Mouse (Mus musculus) CD4-positive naive resting alpha-beta T cell, adult 57 days (primary cell): ENCODE results near the gene Creb3. TPM values are rescaled to one million over a fixed set of nuclear protein-coding genes. Genes with fewer than 3 reads are reported as not detected.

ENCODE experiments used
- total RNA-seq: library from RNA; stranded (reverse); gene quantifications from one replicate; pipeline ENCODE4 v1.2.4, GENCODE M21; 2023

The Creb3 gene
- 72.7 TPM for total RNA-seq

DNA sequence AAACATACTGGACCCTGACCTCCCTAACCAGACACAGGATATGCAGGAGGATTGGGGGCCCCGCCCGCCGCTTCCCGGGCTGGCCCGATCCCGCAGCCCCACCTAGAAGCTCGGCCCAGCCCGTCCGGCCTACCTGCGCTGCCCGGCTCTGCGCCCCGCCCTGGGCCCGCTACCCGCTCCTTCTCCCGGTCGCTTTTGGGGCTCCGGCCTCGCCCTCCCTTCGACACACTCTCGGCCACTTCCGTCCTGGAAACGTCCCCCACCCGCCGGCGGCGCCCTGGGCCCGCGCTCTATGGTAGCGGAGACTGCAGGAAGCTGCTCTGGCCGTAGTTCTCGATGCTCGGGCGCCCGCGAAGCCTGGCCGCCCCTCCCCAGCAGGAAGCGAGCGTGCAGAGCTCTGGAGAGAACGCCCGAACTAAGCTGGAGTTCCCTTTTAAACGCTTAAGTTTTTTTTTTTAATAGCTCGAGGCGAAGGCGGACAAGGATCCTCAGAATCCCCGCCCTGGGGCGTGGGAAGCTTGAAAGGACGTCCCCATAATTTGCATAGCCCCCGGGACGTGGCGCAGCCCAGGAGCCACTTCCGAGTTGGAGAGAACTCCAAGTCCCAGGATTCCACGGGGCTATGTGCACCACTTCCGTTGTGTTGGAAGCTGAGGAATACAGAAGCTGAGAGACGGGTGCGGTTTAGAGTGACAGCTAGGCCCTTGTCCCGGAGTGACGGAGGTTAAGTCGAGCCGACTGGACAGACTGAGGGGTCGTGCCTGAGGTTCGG is at the start of gene Creb3, which contains the start of gene Tln1:
Gene Creb3, plus strand, starts transcription at position 336 of the 772 bp plus-strand sequence.
Gene Tln1, minus strand, starts transcription at position 695 of the 772 bp plus-strand sequence.

DNA sequence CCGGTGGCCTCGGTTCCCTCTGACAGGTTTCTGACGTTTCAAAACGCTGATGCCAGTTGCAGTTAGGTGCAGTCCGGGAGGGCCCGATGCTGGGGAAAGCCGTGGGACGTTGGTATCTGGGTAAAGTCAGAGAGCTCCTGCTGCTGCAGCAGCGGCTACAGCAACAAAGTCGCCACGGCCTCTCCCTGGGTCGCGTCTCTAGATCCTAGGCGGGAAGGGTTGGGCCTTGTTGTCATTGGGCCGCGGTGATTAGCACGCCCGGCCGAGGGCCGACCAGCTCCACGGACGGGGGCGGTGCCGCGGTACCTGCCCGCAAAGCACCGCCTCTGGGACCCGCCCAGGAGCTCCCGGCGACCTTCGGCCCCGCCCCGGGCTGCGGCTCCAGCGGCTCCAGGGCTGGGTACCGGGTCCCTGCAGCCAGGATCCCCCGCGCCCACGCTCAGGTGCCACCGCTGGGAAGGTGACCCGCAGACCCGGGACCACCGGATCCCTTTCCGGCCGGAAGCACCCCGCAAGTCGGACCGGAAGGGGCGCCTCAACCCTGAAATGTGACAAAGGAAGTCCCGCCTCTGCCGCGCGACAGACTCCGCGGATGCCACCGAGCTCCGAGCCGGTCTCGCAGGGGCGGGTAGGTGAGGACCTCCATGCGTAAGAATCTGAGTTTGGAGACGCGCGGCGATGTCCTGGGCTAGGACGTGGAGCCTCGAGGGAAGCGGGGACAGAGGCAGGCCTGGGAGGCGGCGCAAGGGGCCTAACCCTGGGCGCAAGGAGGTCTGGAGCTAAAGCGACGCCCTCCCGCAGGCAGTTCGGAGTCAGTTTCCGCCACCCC is 16.5 kb downstream of the Creb3 start, which contains the start of the genes Rgp1 and Gba2:
Gene Rgp1, plus strand, starts transcription at position 340 of the 829 bp plus-strand sequence.
Gene Gba2, minus strand, starts transcription at position 498 of the 829 bp plus-strand sequence.

DNA sequence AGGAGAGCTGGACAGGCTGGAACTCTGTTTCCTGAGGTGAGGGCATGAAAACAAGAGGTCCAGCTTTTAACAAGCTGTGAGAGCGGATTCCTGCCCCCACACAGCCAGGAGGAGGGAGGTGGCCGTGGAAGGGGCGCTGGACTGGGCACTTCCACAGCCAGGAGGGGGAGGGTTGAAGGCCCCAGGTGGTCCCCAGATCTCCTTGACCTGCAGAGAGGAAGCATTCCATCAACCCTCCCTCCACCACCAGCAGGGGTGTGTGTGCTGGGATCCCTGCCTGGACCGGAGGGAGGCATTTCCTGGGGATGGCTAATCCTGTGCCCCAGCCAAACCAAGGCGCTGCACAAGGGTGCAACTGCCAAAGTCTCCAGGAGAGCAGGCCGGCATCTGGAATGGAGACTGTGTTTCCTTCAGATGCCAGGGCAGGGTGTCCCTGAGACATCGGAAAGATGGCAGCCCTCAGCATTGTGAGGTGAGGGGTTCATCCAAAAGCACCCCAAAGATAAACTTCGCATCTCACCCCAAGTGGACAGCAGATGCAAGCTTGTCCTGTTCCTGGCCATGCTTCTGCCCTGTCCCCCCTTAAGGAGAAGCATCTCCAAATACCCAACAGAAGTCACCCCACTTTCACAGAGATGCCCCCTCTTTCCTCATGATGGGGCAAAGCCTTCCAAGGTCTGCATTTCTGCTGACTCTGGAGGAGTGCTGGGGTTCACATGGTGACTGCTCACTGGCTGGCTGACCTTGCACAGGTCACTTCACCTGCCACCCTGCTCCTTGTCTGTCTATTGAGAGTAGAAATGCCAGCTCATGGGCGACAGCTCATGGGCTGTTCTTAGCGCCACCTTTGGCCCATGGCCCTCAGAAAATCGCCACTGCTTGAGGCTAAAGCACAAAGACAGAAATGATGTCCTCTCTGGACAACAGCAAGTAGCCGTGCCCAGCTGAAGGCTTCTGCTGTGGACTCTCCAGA is 22.6 kb downstream of the Creb3 start, which contains the start of gene Msmp:
Gene Msmp, minus strand, starts transcription at position 51 of the 973 bp plus-strand sequence.

Other genes starting within 250 kb of the Creb3 start
- 0.38 TPM for gene Rusc2, start 180.4 kb upstream of the Creb3 start, total RNA-seq
- gene Fam166b, start 133.2 kb upstream of the Creb3 start, total RNA-seq = not detected
- gene Tesk1, start 120.4 kb upstream of the Creb3 start, total RNA-seq = 49.4 TPM
- gene Cd72, start 107.7 kb upstream of the Creb3 start, total RNA-seq = 32.7 TPM
- gene Sit1, start 78.6 kb upstream of the Creb3 start, total RNA-seq = 77.8 TPM
- 35.4 TPM for gene Ccdc107, start 69.4 kb upstream of the Creb3 start, total RNA-seq
- gene Arhgef39, start 62.6 kb upstream of the Creb3 start, total RNA-seq = 3.8 TPM
- not detected for gene Car9, start 55.4 kb upstream of the Creb3 start, total RNA-seq
- 1.3 TPM for gene Tpm2, start 38.6 kb upstream of the Creb3 start, total RNA-seq
- 291 TPM for gene Tln1, start 359 bp downstream of the Creb3 start, total RNA-seq
- gene Rgp1, start 16.4 kb downstream of the Creb3 start, total RNA-seq = 56.6 TPM
- gene Gba2, start 16.5 kb downstream of the Creb3 start, total RNA-seq = 37.6 TPM
- gene Msmp, start 22.2 kb downstream of the Creb3 start, total RNA-seq = not detected
- gene Npr2, start 69.6 kb downstream of the Creb3 start, total RNA-seq = not detected
- gene Spag8, start 91.3 kb downstream of the Creb3 start, total RNA-seq = not detected
- gene Hint2, start 94.1 kb downstream of the Creb3 start, total RNA-seq = 19.1 TPM
- gene Tmem8b, start 106.6 kb downstream of the Creb3 start, total RNA-seq = 4.1 TPM
- gene Fam221b, start 106.8 kb downstream of the Creb3 start, total RNA-seq = not detected
- gene Olfr70, start 138.5 kb downstream of the Creb3 start, total RNA-seq = not detected
- not detected for gene Olfr71, start 147.9 kb downstream of the Creb3 start, total RNA-seq
- gene Hrct1, start 164.9 kb downstream of the Creb3 start, total RNA-seq = not detected
- gene Spaar, start 167.7 kb downstream of the Creb3 start, total RNA-seq = not detected
- gene Olfr159, start 208.7 kb downstream of the Creb3 start, total RNA-seq = not detected